In the genomic region with DNA sequence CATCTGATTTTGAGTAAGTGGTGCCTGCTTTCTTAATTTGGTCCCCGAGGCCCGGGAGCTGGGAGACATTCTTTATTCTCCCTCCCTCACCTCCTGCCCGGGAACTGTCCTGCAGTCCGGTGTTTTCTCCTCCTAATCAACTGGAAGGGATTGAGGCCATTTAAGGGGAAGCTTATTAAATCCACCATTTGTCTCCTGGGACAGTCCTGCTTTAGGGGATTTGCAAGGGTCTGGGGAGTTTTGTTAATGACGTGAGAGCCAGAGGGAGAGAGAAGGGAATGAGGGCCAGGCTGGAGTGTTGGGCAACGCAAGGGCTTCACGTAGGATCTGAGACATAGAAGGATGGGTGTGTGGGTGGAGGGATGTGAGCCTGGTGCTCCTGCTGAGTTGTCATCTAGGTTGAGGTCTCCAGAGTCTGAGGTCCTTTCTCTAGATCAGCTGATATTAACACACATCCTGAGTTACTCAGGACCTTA, we compare ENCODE assay signal across 11 mouse cellular contexts.
DNase-seq lines count a peak whose midpoint lies in the region; ATAC-seq and TF ChIP-seq lines count a peak whose summit lies in the region.
"Had no signal": no experiment of that assay in that cellular context is flagged by ENCODE, and none has a peak within 500 bp of the region (broad histone marks: within the 10 kb centered on the region; RNA-seq: fewer than 3 reads in every experiment).

No protein-coding gene starts in this region.

- peak overlapping the region; percentile 13 for H3K4me3 ChIP-seq in heart, embryonic 12.5 days
- no peak overlapping the region for H3K4me3 ChIP-seq in forebrain, postnatal 0 days (ENCODE audit: low read depth, low read length)
- H3K4me3 ChIP-seq in midbrain, embryonic 11.5 days (ENCODE audit: low read depth, low read length) = no peak overlapping the region

- ATAC-seq in heart, embryonic 12.5 days (ENCODE audit: insufficient number of reproducible peaks, low FRiP score) = peak; percentile 20; the same call in 1 of the 2 replicates
- ATAC-seq in forebrain, postnatal 0 days = no peak
- ATAC-seq in midbrain, embryonic 11.5 days (ENCODE audit: low FRiP score) = no peak

- 11% methylated on average over 7 of the region's 7 CpGs for WGBS in heart, embryonic 12.5 days
- WGBS in forebrain, postnatal 0 days = 5% methylated on average over 7 of the region's 7 CpGs
- 4% methylated on average over 7 of the region's 7 CpGs for WGBS in midbrain, embryonic 11.5 days

- no peak for TF ChIP-seq POLR2A in brain, embryonic 14.5 days (IDR thresholded peaks at IDR 0.05; ENCODE audit: borderline replicate concordance, extremely low read depth, insufficient read depth, insufficient read length, poor library complexity, severe bottlenecking)

- TF ChIP-seq CTCF in brain, embryonic 14.5 days (IDR thresholded peaks at IDR 0.05; ENCODE audit: borderline replicate concordance, extremely low read depth, insufficient read depth, insufficient read length) = no peak
- no peak for TF ChIP-seq CTCF in forebrain, postnatal 0 days (IDR thresholded peaks at IDR 0.05; ENCODE audit: low read depth)

- H3K27me3 ChIP-seq in heart, embryonic 12.5 days (replicated peaks) = no peaks in the 10 kb centered on the region
- no peaks in the 10 kb centered on the region; the same call in 1 of the 2 replicates for H3K27me3 ChIP-seq in forebrain, postnatal 0 days (ENCODE audit: insufficient read depth, low read length)
- no peaks in the 10 kb centered on the region for H3K27me3 ChIP-seq in midbrain, embryonic 11.5 days (ENCODE audit: control insufficient read depth, insufficient read depth, low read length)
- H3K27me3 ChIP-seq: CH12.LX had no signal

- peaks cover 43% of the 10 kb centered on the region for H3K4me1 ChIP-seq in heart, embryonic 12.5 days (replicated peaks)
- peaks cover 24% of the 10 kb centered on the region for H3K4me1 ChIP-seq in forebrain, postnatal 0 days (ENCODE audit: insufficient read depth)
- H3K4me1 ChIP-seq in midbrain, embryonic 11.5 days (ENCODE audit: control insufficient read depth, insufficient read depth, low read length) = peaks cover 45% of the 10 kb centered on the region

- peaks cover 10% of the 10 kb centered on the region for H3K9me3 ChIP-seq in heart, embryonic 12.5 days (replicated peaks)
- H3K9me3 ChIP-seq in forebrain, postnatal 0 days (ENCODE audit: low read length) = no peaks in the 10 kb centered on the region
- peaks cover 4% of the 10 kb centered on the region; the same call in 1 of the 2 replicates for H3K9me3 ChIP-seq in midbrain, embryonic 11.5 days (ENCODE audit: control insufficient read depth, low read length)

- H3K4me2 ChIP-seq in heart, embryonic 12.5 days = peak overlapping the region; percentile 45
- H3K4me2 ChIP-seq in forebrain, postnatal 0 days (ENCODE audit: low read depth) = peak overlapping the region; percentile 32; the same call in 1 of the 2 replicates
- no peak overlapping the region; the same call in 1 of the 2 replicates for H3K4me2 ChIP-seq in midbrain, embryonic 11.5 days
- H3K4me2 ChIP-seq: liver, embryonic 11.5 days had no signal

- peak overlapping the region; percentile 12; the same call in 1 of the 2 replicates for H3K9ac ChIP-seq in heart, embryonic 12.5 days
- no peak overlapping the region for H3K9ac ChIP-seq in forebrain, postnatal 0 days
- H3K9ac ChIP-seq in midbrain, embryonic 11.5 days (ENCODE audit: low read length) = no peak overlapping the region

- no peak for DNase-seq in heart, adult 9 months (ENCODE audit: low spot score in 2 of 2)
- DNase-seq in brain, embryonic 14.5 days (ENCODE audit: low read depth) = peak; percentile 86
- DNase-seq in forebrain, postnatal 0 days = no peak
- peak; percentile 89 for DNase-seq in midbrain, embryonic 11.5 days (ENCODE audit: low spot score, missing footprints)
- no peak for DNase-seq in left cerebral cortex, adult 9 months (ENCODE audit: low spot score in 2 of 2)
- DNase-seq in frontal cortex, postnatal 14 days (ENCODE audit: low spot score in 2 of 2) = no peak
- no peak for DNase-seq in left cerebral cortex, adult 18-20 months (ENCODE audit: low spot score in 2 of 2)
- DNase-seq: right cerebral cortex, postnatal 14 days had no signal

- H3K36me3 ChIP-seq in heart, embryonic 12.5 days = peaks cover 3% of the 10 kb centered on the region; the same call in 1 of the 2 replicates
- no peaks in the 10 kb centered on the region for H3K36me3 ChIP-seq in forebrain, postnatal 0 days (ENCODE audit: insufficient read depth)
- H3K36me3 ChIP-seq in midbrain, embryonic 11.5 days (ENCODE audit: control insufficient read depth, insufficient read depth, low read length) = no peaks in the 10 kb centered on the region

- peak overlapping the region; percentile 79 for H3K27ac ChIP-seq in heart, embryonic 12.5 days (ENCODE audit: poor library complexity, severe bottlenecking)
- H3K27ac ChIP-seq in forebrain, postnatal 0 days (ENCODE audit: low read depth, low read length) = no peak overlapping the region
- no peak overlapping the region for H3K27ac ChIP-seq in midbrain, embryonic 11.5 days (ENCODE audit: low read depth, low read length)

Comparison
In these comparisons a context has a peak if more than half of its experiments do, and no peak if none do; other contexts are left out.
1. DNase-seq: peak in brain, embryonic 14.5 days (single experiment) and midbrain, embryonic 11.5 days (single experiment); none in heart, adult 9 months (0 of 2), forebrain, postnatal 0 days (single experiment), left cerebral cortex, adult 9 months (0 of 2), frontal cortex, postnatal 14 days (0 of 2) and left cerebral cortex, adult 18-20 months (0 of 2).